Mouse (Mus musculus) frontal cortex, postnatal 14 days (tissue): ENCODE measurements around the gene Fam161a.

Experiments used
- DNase-seq, 2 experiments: peaks; one replicate each; pipeline ENCODE4 v3.0.0; 2022; ENCODE audit warnings: low spot score in 2 of 2

Fam161a gene

DNA sequence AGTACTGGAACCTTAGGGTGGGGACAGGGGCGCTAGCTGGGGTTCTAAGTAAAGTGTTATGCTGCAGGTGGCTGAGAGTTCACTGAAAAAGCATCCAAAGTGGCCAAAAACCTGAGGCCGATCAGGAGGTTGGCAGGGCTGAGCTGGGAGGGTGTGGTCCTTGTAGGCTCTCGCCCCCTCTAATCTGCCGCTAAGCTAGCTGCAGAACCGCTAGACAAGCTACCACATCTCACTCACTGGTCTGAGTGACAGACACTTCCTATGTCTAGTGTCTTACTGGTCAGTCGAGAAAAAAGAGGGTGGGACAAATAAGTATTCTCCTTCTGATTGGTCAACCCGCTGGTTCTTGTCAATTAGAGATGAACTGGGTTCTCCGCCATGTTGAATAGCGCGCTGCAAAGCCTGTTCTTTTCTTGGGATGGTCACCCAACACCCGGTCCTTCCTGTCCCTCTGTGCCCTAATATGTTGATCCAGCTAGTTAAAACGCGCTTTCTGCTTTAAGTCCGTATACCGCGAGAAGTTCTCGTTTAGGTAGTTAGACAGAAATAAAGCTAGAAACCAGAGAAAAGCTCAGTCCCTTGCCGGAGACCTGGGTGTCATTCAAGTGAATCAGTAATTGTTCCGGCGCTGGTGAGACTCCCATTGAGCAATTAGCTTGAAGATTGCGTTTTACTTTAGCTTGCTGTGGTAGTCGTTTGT is at the start of gene Fam161a:
TSS of gene Fam161a (plus strand) at position 51 of the 700 bp plus-strand sequence.
- peak; percentile 61 to 65 for DNase-seq

DNA sequence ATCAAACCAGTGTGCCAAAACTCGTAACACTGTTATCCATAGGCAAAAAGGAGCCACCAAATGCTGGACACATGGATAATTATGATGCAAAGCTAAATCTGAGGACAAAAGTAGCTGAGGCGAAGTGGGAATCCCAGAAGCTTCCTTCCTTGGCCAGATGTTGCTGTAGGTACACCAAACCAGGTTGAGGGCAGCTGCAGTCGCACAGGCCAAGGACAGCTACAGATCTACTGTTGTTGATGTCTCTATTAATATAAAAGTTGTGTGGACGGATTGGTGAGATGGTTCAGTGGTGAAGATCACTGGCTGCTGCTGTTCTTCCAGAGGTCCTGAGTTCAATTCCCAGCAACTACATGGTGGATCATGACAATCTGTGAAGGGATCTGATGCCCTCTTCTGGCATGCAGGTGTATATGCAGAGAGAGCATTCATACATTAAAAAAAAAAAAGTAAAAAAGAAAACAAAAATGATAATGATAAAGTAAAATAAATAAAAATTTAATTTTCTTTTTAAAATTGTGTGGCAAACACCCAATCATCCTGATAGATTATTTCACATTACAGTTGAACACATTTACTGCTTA is 49.4 kb upstream of the Fam161a start:
- DNase-seq = no peak

DNA sequence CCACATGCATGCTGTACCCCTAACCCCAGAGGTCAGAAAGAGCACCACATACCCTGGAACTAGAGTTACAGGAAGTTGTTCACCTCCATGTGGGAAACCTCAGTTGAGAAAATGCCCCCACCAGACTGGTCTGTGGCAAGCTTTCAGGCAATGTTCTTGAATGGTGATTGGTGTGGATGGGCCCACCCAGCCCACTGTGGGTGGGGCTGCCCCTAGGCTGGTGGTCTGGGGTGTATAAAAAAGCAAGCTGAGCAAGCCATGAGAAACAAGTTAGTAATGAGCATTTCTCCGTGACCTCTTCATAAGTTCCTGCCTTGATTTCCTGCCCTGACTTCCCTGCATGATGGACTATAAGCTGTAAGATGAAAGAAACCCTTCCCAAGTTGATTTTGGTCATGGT is 45.2 kb upstream of the Fam161a start:
- DNase-seq = no peak

DNA sequence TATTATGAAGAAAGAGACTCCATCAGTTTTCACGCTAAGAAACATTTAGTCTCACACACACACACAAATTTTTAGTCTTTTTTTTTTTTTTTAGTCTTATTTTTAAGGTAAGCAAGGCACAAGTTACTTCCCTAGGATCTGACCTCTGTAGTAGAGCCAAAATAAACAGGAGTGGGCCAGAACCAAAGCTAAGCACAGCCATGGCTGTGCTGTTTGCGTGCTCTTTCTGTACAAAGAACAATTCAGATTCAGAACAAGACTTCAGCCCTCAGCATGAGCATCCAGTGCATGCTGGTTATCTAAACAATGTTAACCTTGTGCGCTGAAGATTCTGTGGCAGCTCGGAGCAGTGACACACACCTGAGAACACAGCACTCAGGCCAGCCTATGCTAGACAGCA is 42.9 kb upstream of the Fam161a start:
- DNase-seq = no peak

DNA sequence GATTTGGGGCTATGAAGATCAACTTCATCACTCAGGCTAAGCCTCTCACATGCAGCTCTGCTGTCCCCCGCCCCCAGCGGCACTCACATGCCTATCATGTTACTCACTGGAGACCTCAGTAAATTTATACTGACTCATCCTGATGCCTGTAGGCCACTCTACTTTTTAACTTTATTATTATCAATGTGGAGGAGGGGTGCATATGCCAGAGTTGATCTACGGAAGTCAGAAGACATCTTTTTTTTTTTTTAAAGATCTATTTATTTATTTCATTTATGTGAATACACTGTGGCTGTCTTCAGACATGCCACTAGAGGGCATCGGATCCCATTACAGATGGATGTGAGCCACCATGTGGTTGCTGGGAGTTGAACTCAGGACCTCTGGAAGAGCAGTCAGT is 41.8 kb upstream of the Fam161a start:
- DNase-seq = no peak

DNA sequence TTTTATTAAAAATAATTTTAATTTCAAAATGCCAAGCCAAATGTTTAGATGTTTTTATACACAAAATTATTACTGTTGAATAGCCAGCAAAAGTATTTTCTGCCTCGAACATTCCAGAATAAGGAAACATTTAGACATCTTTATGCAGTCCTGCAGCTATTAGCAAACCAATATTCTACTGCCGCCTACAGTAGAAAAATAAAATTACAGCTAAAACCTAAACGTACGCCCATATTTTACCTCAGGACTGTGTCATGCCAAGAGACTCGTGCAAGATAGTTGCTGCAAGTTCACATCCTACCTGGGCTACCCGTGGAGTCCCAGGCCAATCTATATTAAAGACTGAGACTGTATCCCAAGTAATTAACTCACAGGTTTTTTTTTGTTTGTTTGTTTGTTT is 37.8 kb upstream of the Fam161a start:
- DNase-seq = no peak

DNA sequence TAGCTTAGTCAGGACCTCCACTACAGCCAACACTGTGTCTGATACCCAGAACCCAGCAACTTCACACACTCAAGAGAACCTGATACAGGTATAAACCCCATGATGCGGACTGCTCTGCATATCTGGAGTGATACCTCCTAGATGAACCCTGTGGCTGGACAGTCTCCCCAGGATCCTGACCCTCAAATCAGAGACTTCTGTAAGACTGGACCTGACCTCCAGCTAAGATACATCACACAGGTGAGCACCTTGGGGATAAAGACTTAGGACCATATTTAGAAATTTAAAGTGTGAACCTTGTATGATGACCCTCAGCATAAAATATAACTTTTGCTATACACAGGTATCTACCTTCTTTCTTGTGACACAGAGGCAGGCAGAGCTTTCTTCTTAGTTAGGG is 36.8 kb upstream of the Fam161a start:
- DNase-seq = no peak

DNA sequence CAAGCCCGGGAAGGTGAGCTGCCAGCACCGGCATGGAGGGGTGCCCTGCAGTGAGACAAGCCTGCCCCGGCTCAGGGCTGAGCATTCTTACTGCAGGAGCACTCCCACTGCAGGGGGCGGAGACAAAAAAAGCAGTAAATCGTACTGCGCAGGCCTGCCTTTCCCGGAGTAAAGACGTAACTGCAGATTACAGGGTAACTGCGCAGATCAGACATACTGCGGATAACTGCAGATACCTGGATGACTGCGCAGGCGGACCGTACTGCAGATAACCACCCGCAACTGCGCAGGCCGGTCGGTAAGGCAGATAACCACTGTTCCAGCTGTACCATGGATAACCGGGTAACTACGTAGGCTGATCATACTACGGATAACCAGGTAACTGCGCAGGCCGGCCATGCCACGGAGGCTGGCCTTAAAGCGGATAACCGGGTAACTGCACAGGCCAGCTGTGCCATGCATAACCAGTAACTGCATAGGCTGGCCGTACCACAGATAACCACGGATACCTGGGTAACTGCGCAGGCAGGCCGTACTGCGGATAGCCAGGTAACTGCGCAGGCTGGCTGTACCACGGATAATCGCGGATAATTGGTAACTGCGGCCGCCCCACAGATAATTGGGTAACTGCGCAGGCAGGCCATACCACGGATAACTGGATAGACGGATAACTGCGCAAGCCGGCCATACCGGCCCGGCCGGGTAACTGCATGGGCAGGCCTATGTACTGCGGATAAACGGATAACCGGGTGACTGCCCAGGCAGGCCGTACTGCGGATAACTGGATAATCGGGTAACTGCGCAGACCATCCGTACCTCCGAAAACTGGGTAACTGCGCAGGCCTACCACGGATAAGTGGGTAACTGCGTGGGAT is 35.3 kb upstream of the Fam161a start, which contains the start of gene Zrsr1:
TSS of gene Zrsr1 (plus strand) at position 171 of the 875 bp plus-strand sequence.
- DNase-seq = peak; percentile 56

DNA sequence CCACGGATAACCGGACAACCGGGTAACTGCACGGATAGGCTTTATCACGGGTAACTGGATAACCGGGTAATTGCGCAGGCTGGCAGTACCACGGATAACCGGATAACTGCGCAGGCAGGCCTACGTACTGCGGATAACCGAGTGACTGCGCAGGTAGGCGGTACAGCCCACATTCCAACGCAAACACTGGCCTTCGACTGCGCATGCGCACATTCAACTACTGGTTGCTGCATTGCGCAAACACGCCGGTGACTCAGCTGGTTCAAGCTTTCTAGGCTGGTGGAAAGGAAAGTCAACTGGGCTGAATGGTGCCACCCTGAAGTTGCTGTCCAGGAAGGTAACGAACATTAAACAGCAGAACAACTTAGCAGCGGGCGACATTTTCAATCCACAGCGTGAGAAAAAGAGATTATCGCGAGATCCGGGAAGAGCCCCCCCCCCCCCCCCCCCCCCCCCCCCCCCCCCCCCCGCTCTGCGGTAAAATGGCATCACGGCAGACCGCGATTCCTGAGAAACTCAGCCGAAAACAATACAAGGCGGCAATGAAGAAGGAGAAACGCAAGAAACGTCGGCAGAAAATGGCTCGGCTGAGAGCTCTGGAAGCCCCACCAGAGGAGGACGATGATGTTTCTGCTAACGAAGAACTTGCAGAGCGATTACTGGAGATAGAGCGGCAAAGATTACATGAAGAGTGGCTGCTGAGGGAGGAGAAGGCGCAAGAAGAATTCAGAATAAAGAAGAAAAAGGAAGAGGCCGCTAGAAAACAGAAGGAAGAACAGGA is 34.4 kb upstream of the Fam161a start:
- peak; percentile 79 to 81 for DNase-seq

DNA sequence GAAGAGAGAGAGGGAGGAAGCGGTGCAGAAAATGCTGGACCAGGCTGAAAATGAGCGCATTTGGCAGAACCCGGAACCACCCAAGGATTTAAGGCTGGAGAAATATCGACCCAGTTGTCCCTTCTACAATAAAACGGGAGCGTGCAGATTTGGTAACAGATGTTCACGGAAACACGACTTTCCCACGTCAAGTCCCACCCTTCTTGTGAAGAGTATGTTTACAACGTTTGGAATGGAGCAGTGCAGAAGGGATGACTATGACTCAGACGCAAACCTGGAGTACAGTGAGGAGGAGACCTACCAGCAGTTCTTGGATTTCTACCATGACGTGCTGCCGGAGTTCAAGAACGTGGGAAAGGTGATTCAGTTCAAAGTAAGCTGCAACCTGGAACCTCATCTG is 33.7 kb upstream of the Fam161a start:
- DNase-seq = no peak

DNA sequence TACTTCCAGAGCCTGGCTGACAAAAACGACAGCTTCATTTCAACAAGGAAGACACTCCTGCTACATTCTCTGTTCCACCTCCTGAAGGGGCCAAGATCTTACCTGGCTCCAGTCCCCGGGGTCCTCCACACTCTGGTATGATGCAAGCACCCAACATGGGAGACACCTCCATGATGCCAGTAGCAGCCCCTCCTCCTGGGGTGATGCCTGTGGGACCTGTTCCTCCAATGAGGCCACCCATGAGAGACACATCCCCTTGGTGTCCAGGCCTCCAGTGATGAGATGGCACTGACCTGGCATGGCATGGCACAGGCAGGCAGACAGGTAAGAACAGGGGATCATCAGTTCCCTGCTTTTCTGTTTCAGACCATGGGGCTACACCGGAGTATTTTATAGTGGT is 29.1 kb upstream of the Fam161a start:
- DNase-seq = no peak

DNA sequence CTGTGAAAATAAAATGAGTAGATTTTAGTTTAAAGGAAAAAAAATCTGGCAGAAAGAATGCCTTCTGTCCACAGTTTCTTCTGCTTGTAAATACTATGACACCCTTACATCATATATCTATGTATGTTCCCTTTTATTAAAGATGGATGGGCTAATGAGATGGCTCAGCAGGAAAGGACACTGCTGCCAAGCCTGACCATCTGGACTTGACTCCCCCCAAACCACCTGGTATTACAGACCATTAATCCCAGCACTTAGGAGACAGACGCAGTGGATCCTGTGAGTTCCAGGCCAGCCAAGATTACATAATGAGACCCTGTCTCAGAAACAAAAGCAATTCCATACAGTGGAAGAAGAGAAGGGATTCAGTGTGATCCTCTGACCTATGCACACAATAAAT is 28.6 kb upstream of the Fam161a start:
- no peak for DNase-seq

DNA sequence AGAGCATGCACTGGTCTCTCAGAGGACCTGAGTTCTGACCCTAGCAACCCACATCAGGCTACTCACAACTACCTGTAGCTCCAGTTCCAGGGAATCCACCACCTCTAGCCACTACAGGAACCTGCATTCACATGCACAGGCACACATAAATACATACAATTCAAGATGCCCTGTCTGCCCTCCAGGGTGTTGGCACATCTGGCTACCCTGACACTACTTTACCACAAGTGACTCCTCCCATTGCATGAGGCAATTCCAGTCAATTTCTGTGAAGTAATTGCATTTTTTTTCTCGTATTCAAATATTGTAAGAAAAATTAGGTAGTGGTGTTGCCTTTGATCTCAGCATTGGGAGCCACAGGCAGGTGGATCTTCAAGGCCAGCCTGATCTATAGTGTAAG is 28.1 kb upstream of the Fam161a start:
- DNase-seq = no peak

DNA sequence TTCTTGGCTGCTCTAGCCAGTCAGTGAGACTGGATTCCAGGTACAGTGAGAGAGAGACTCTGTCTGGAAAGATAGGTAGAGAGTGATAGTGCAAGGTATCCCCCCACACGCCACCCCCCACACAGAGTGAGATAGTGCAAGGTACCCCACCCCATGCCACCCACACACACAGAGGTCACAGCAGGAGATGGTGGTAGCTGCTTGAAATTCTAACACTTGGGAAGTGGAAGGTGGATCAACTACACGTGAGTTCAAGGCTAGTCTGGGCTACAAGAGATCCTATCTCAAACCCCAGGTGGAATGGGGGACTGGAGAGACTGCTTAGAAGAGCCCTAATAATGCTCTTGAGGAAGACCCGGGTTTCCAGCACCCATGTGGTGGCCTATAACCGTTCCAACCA is 26.3 kb upstream of the Fam161a start:
- DNase-seq = no peak

DNA sequence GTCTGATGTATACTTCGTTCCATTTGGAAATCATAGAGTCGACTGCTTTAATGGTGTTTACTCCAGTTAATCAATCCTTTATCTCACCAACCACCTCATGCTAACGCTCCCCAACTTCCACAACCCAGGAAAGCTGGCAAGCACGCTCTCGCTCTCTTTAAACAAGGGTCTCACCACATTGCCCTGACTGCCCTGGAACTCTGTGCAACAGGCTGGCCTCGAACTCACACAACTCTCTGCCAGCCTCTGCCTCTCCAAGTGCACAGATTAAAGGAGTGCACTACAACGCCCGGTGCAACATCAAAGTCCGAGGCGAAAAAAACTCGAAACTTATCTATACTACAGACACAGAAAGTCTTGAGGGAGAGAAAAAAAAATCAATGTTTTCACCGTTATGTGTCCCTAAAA is 25.8 kb upstream of the Fam161a start:
- DNase-seq = no peak

DNA sequence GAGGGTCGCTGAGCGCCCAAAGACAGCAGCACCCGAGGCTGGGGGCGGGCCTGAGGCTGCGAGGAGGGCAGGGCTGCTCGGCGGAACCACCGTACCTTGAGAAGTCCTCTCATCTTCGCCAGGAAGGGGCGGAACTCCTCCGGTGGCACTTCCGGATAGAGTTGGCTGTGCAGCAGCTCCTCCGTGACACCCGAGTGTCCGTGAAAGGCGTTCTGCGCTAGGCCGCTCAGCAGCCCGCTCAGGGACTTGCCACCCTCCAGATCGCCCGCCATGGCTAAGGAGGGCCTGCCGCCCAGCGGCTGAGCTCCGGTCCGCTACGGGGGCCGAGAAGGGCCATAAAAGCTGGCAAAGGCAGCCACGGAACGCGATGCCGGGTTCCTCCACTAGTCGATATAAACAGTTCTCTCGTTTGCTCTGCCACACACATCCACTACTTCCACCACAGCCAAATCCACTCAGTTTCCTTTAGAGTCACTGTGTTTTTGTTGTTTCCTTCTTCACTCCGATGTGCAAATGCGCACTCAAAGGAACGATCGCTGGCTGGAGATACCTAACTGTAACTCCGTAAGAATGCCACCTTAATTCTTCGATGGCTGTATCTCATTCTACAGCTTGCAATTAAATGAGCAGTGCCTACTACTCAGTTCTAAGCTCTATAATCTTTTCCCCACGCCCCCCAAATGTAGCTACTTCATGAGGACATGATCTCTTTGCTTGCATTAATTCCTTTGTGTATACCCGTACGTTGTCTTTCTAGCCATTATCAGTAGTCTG is 25.2 kb upstream of the Fam161a start, which contains the start of the genes Gm28048 and Commd1:
TSS of gene Gm28048 (minus strand) at position 107 of the 774 bp plus-strand sequence.
TSS of gene Commd1 (minus strand) at position 399 of the 774 bp plus-strand sequence.
- peak; percentile 88 to 94 for DNase-seq

DNA sequence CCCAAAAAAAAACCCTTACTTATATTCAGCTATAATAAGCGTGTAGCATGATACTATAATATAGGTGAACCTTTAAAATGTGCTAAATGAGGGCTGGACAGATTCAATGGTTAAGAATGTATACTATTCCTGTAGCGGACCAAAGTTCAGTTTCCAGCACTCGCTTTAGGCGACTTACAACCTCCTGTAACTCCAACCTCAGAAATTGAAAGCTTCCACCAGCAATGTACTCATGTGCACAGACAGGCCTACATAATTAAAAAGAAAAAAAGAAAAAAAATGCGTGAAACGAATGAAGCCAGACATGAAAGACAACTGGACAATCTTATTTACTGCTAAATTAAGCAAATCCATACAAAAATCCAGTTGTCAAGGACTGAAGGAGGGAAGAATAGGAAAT is 24.5 kb upstream of the Fam161a start:
- DNase-seq = no peak

DNA sequence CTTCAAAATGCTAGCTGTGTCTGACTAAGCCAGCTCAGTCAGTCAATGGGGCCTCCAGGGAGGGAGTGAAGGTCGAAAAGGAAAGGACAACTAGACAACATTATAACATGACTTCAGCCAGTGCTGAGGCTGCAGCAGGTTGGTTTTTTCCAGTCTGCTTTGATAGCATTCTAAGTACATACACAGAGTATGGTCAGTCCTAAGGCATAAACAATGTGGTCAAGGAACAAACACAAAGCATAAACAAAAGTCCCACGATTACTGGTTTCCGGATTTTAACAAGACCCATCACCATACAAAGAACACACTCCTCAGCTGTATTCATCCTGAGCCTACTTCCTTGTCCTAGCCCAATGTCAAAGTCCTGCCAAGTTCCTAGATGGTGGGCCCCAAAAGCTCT is 21.8 kb upstream of the Fam161a start:
- no peak for DNase-seq

DNA sequence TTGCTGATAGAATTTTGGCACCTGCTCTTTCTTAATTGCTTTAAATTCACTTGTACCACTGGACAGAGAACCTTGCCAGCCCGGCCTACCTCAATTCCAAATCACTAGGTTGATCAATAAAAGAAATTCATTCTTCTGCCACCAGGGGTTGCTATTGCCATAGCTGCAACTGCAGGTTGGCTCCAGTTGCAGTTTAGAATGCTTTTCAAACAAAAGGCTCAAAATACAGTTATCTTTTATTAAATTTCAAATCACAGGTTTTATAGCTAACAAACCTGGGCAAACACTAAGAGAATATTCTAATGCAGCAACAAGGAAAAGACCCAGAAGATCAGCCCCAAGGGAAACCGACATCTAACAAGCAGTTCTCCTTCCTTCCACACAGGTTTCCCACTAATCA is 20.0 kb upstream of the Fam161a start:
- DNase-seq = no peak

DNA sequence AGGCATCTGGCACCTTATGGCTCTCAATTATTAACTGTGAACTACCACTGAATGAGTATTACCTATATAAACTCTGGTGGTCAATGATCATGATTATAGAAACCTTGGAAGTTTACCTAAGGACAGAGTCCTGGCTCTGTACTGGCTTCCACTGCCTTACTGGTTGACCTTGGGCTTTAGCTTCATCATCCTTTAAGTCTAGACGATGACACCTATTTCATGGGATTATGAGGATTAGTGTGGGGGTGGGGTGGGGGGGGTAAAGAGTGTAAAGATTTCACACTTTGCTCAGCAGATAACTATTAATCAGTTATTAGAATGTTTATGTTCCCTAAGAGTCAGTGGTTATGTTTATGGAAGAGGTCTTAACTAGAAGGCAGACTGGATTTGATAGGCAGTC is 17.5 kb upstream of the Fam161a start:
- no peak for DNase-seq
